Mouse (Mus musculus) intestine, embryonic 14.5 days (tissue): ENCODE measurements around the gene Scml4. TPM values are rescaled to one million over a fixed set of nuclear protein-coding genes. Genes with fewer than 3 reads are reported as not detected.

Experiments used
- ATAC-seq: fragments of 200-750 bp; cut with Nextera tagmentation; replicated peaks from 2 replicates; pipeline ENCODE4 v1.8.0; 2017; ENCODE audit warnings: low read depth, moderate number of reproducible peaks, moderate TSS enrichment, moderate library complexity; ENCODE audit not compliant: low FRiP score, low TSS enrichment
- DNase-seq: peaks from one replicate; pipeline ENCODE4 v3.0.0-alpha.2; 2018; ENCODE audit warnings: low spot score
- H3K27ac ChIP-seq: fragments of 300-500 bp; sonication (generic); 2 replicates; pipeline ENCODE4 v1.5.1; 2014; ENCODE audit warnings: low read depth, mild to moderate bottlenecking, control low read depth
- H3K27me3 ChIP-seq: fragments of 300-500 bp; sonication (generic); replicated peaks from 2 replicates; pipeline ENCODE4 v1.6.1; 2014; ENCODE audit warnings: low read length, control low read depth; ENCODE audit not compliant: control insufficient read depth, insufficient read depth
- H3K36me3 ChIP-seq: fragments of 300-500 bp; sonication (generic); 2 replicates; pipeline ENCODE4 v1.6.1; 2014; ENCODE audit warnings: low read length, control low read depth; ENCODE audit not compliant: control insufficient read depth, insufficient read depth
- H3K4me1 ChIP-seq: fragments of 300-500 bp; sonication (generic); replicated peaks from 2 replicates; pipeline ENCODE4 v1.6.1; 2014; ENCODE audit warnings: low read length, control low read depth, mixed read lengths; ENCODE audit not compliant: control insufficient read depth, insufficient read depth
- H3K4me2 ChIP-seq: fragments of 300-500 bp; sonication (generic); 2 replicates; pipeline ENCODE4 v1.6.1; 2014; ENCODE audit warnings: low read length
- H3K4me3 ChIP-seq: fragments of 300-500 bp; sonication (generic); 2 replicates; pipeline ENCODE4 v1.5.1; 2014; ENCODE audit warnings: low read depth, low read length, control low read depth, mixed read lengths
- H3K9ac ChIP-seq: fragments of 300-500 bp; sonication (generic); 2 replicates; pipeline ENCODE4 v1.6.1; 2014; ENCODE audit warnings: mild to moderate bottlenecking, low read length
- H3K9me3 ChIP-seq: fragments of 300-500 bp; sonication (generic); 2 replicates; pipeline ENCODE4 v1.6.1; 2016; ENCODE audit warnings: low read length, control low read depth; ENCODE audit not compliant: control insufficient read depth
- WGBS: fragments of 180-500 bp; shearing (Covaris S2); extraction: QIAGEN DNeasy Blood & Tissue Kit; methylation state at CpG from one replicate; pipeline ENCODE4 v1.1.7; 2014; 5-methylcytosine and 5-hydroxymethylcytosine counted together
- polyA plus RNA-seq: library from polyadenylated mRNA; unstranded; fragments of >200 nt; fragmentation: Nextera tagmentation; extraction: Ambion mirVana; gene quantifications from 2 replicates; pipeline ENCODE4 v1.2.1, GENCODE M21; 2014

Gene Scml4
- polyA plus RNA-seq, 1 experiment from 2014 or later, result 22.3 TPM

DNA sequence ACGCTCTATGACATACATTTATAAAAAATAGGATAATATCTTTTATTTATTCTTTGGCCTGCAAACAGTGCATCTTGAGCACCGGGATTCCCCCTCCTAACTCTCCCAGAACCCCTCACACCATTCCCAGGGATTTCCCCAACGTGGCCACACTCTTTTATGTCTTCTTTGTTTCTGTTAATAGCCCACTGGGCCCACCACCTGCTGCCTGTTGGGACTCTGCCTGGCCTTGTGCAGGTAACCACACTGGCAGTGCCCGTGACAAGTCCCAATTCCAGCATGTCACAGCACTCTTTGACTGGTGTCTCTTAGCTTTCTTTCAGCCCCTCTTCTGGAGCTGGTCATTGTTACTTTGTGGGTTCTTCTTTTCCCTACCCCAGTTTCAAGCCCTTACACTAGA lies 5.3 kb upstream of the Scml4 start:
- WGBS, result 57% methylated on average over 4 of the region's 4 CpGs
- no peak overlapping the region for H3K9ac ChIP-seq
- no peak for ATAC-seq

DNA sequence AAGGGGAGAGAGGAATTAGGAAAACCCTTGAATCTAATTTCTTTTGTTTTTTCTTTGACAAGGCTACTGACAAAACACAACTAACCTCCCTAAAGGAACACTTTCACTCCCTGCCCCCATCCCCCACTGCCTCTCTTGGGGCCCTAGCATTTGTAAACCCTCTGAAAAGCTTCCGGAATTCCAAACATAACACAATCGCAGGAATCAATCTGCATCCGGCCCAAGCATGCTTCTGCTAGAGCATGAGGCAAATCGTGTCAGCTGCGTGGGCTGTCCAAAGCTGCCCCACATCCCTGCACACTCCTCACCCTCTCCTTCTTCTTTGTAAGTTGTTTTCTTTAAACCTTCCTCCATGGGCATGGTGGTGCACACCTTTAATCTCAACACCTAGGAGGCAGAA lies 4.9 kb upstream of the Scml4 start:
- H3K4me1 ChIP-seq, result peaks cover 14% of the 10 kb centered on the region; the same call in 1 of the 2 replicates
- ATAC-seq (no peak), DNase-seq (peak; percentile 64)
- H3K4me3 ChIP-seq, result no peak overlapping the region
- H3K4me2 ChIP-seq, result no peak overlapping the region
- 14% methylated on average over 5 of the region's 5 CpGs for WGBS
- no peaks in the 10 kb centered on the region for H3K27me3 ChIP-seq
- H3K36me3 ChIP-seq, result no peaks in the 10 kb centered on the region
- peak overlapping the region; percentile 75 for H3K27ac ChIP-seq
- H3K9ac ChIP-seq, result no peak overlapping the region
- H3K9me3 ChIP-seq, result no peaks in the 10 kb centered on the region

More for the DNA sequence above, 5.3 kb upstream of the Scml4 start:
- DNase-seq, result no peak
- Histone ChIP-seq H3K9me3 (no peaks in the 10 kb centered on the region), H3K36me3 (no peaks in the 10 kb centered on the region), H3K4me1 (peaks cover 10% of the 10 kb centered on the region; the same call in 1 of the 2 replicates), H3K4me3 (no peak overlapping the region), H3K27ac (peak overlapping the region; percentile 64; the same call in 1 of the 2 replicates), H3K4me2 (no peak overlapping the region), H3K27me3 (no peaks in the 10 kb centered on the region)

DNA sequence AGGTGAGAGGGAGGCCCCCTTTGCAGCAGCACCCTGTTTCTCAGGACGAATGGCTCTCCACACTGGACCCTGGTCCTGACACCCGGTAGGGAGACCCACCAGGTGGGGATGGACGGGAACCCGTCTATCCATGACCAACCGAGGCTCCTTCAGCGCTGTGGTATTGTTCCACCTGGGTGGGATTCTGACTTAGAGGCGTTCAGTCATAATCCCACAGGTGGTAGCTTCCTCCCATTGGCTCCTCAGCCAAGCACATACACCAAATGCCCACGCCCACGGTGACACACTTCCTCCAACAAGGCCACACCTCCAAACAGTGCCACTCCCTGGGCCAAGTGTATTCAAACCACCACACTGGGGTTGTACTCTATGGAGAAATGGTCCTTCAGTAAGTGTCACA lies 3.6 kb upstream of the Scml4 start:
- Histone ChIP-seq H3K9me3 (no peaks in the 10 kb centered on the region), H3K36me3 (no peaks in the 10 kb centered on the region), H3K9ac (no peak overlapping the region), H3K4me1 (peaks cover 21% of the 10 kb centered on the region; the same call in 1 of the 2 replicates), H3K4me3 (no peak overlapping the region), H3K4me2 (no peak overlapping the region), H3K27ac (no peak overlapping the region), H3K27me3 (no peaks in the 10 kb centered on the region)
- no peak for ATAC-seq
- WGBS, result 96% methylated on average over 9 of the region's 9 CpGs
- no peak for DNase-seq

DNA sequence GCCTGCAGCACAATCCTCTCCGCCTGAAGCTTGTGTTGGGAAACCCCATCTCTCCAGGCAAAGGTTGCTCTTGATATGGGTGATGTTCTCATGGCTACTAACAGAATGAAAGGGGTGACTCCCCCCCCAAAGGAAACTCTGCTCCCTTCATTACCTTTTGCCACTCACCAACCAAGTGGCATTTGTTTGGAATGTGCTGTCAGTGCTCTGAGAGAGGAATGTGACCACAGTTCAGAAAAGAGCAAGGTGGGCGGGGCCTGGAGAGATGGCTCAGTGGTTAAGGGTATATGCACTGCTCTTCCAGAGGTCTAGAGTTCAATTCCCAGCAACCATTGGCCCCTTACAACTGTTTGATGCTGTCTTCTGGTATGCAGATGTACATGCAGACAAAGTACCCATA lies 3.1 kb upstream of the Scml4 start:
- Histone ChIP-seq H3K4me2 (no peak overlapping the region), H3K36me3 (no peaks in the 10 kb centered on the region), H3K4me1 (peaks cover 25% of the 10 kb centered on the region; the same call in 1 of the 2 replicates), H3K27me3 (no peaks in the 10 kb centered on the region), H3K27ac (no peak overlapping the region), H3K9me3 (no peaks in the 10 kb centered on the region), H3K9ac (no peak overlapping the region), H3K4me3 (no peak overlapping the region)
- ATAC-seq (no peak), DNase-seq (no peak)
- WGBS, result 97% methylated on average over 2 of the region's 2 CpGs

DNA sequence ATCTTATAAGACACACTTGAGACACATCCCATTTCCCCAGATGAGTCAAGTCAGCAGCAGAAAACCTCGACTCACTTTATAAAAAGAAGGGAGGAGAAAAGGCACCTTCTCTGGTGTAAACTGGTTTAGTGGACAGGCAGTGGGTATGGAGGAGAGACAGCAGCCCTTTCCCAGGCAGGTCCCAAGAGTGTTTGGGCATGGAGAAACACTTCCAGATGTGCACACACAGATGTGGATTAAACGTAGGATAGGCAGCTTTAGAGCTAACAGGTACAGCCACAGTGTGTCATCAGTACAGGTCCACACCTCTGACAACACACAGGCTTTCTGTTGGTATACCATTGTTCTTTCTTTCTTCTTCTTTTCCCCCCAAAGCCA lies 400 bp upstream of the Scml4 start:
- Histone ChIP-seq H3K4me3 (no peak overlapping the region), H3K4me1 (peaks cover 40% of the 10 kb centered on the region; the same call in 1 of the 2 replicates), H3K36me3 (no peaks in the 10 kb centered on the region), H3K27ac (no peak overlapping the region), H3K9me3 (no peaks in the 10 kb centered on the region), H3K27me3 (no peaks in the 10 kb centered on the region), H3K4me2 (no peak overlapping the region), H3K9ac (no peak overlapping the region)
- no peak for ATAC-seq
- DNase-seq, result no peak
- 55% methylated on average over 2 of the region's 2 CpGs for WGBS

DNA sequence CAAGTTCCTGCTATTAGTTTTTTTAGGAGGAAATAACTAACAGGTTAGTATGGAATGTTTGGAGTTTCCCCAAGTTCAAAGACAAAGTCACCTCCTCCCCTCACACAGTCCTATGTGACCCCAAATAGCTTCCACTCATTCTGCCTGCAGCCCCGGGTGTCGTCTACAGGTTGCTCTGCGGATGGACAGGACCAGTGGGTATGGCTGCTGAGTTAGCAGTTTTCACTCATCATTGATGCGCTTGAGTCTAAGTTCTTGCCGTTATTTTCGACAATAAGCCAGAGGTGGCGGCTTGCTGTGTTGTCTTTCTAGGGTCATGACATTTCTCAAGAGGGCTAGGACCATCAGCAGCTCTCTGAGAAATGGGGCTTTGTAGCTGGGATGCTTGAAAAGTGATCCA lies 1.3 kb downstream of the Scml4 start:
- Histone ChIP-seq H3K4me3 (no peak overlapping the region), H3K36me3 (no peaks in the 10 kb centered on the region), H3K9me3 (no peaks in the 10 kb centered on the region), H3K4me2 (no peak overlapping the region), H3K4me1 (peaks cover 33% of the 10 kb centered on the region; the same call in 1 of the 2 replicates), H3K27me3 (no peaks in the 10 kb centered on the region), H3K9ac (no peak overlapping the region), H3K27ac (no peak overlapping the region)
- ATAC-seq (no peak), DNase-seq (no peak)
- 81% methylated on average over 7 of the region's 7 CpGs for WGBS

DNA sequence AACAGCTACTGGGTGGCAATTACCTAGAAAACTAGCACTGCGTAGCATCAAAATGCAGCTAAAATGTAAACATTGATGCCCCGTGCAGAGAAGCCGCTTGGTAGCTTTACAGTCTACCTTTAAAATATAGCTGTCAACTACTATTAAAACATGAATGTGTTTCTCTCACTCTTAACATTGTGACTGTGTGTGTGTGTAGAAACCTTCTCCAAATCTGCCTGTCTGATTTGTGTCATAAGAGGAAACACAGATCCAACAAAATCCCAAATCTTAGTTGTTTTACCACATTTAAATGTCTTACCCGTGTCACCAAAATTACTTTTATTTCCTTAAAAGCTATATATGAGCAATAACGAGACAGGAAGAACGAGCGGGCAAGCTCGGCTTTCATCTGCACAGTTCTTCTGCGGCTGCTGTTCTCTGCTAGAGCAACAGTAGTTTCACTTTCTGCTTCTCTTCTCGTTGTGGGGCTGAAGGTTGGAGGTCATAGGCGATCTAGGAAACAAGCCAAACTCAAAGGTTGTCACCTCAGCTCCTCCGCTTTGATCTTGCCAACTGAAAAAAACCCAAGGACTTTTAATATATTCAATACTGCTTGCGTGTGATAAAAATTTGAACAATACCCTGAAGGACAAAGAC lies 2.1 kb downstream of the Scml4 start:
- no peak for ATAC-seq
- H3K9ac ChIP-seq, result peak overlapping the region; percentile 16; the same call in 1 of the 2 replicates
- peak overlapping the region; percentile 15 for H3K4me3 ChIP-seq
- H3K36me3 ChIP-seq, result no peaks in the 10 kb centered on the region
- no peak overlapping the region for H3K27ac ChIP-seq
- 36% methylated on average over 13 of the region's 13 CpGs for WGBS
- DNase-seq, result no peak
- peak overlapping the region; percentile 65 for H3K4me2 ChIP-seq
- H3K4me1 ChIP-seq, result peaks cover 33% of the 10 kb centered on the region; the same call in 1 of the 2 replicates
- no peaks in the 10 kb centered on the region for H3K27me3 ChIP-seq
- no peaks in the 10 kb centered on the region for H3K9me3 ChIP-seq

DNA sequence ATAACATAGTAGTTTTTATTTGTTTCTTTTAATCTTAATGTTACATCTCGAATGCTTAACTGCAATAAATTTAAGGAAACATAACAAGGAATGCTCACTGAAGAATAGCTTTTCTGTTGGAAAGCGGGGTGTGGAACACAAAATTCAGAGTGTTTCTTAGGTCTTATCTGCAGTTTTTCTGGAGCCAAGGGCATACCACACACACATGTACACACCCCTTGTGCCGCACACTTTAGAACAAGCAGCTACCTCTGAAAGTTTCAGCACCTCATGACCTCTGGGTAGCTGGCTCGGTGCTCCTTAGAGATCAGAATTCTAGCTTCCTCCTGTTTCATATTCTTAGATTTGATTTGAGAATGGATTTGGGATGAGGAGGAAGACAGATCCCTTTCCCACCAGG lies 2.6 kb downstream of the Scml4 start:
- H3K9me3 ChIP-seq, result no peaks in the 10 kb centered on the region
- H3K9ac ChIP-seq, result no peak overlapping the region
- H3K4me3 ChIP-seq, result no peak overlapping the region
- no peak overlapping the region for H3K27ac ChIP-seq
- H3K27me3 ChIP-seq, result no peaks in the 10 kb centered on the region
- 72% methylated on average over 4 of the region's 4 CpGs for WGBS
- peaks cover 33% of the 10 kb centered on the region; the same call in 1 of the 2 replicates for H3K4me1 ChIP-seq
- no peaks in the 10 kb centered on the region for H3K36me3 ChIP-seq
- DNase-seq, result no peak
- peak overlapping the region; percentile 65 for H3K4me2 ChIP-seq
- no peak for ATAC-seq
